Mouse (Mus musculus): Measurements from ENCODE around the gene Orai3. TPM values are rescaled to one million over a fixed set of nuclear protein-coding genes. Genes with fewer than 3 reads are reported as not detected.

The Orai3 gene
- polyA plus RNA-seq, 1 experiment from 2014 or later, result 4.6 TPM

DNA sequence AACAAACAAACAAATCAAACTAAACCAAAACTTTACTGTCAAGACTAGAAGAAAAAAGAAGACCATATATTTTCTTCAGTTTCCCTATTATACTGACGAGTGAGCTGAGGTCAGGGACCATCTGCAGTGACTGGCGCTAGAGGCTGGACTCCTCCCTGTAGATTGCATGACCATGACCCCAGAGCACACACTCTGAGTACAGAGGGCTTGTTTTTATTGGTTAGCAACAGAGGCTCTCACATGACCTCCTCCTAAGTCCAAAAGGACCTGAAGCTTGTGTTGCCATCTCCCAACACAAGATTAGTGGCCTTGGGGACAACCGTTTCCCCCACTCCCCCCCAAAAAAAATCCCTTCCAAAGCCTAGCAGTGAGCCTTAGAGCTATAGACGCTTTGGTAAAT, 44.2 kb downstream of the Orai3 start:
- Histone ChIP-seq H3K4me1 (ENCODE audit: control insufficient read depth, insufficient read depth, low read length) (no peaks in the 10 kb centered on the region), H3K9me3 (ENCODE audit: control insufficient read depth, low read length) (no peaks in the 10 kb centered on the region), H3K9ac (replicated peaks; ENCODE audit: low read depth, low read length) (no peak overlapping the region), H3K36me3 (ENCODE audit: control insufficient read depth, insufficient read depth, low read length) (peaks cover 15% of the 10 kb centered on the region), H3K27ac (ENCODE audit: low read depth, low read length) (no peak overlapping the region), H3K4me2 (ENCODE audit: low read depth, low read length) (no peak overlapping the region), H3K4me3 (ENCODE audit: low read depth, low read length) (no peak overlapping the region), H3K27me3 (ENCODE audit: control insufficient read depth, insufficient read depth, low read length) (no peaks in the 10 kb centered on the region)
- WGBS, result 82% methylated on average over 4 of the region's 4 CpGs
- no peak for ATAC-seq (ENCODE audit: low read depth)

DNA sequence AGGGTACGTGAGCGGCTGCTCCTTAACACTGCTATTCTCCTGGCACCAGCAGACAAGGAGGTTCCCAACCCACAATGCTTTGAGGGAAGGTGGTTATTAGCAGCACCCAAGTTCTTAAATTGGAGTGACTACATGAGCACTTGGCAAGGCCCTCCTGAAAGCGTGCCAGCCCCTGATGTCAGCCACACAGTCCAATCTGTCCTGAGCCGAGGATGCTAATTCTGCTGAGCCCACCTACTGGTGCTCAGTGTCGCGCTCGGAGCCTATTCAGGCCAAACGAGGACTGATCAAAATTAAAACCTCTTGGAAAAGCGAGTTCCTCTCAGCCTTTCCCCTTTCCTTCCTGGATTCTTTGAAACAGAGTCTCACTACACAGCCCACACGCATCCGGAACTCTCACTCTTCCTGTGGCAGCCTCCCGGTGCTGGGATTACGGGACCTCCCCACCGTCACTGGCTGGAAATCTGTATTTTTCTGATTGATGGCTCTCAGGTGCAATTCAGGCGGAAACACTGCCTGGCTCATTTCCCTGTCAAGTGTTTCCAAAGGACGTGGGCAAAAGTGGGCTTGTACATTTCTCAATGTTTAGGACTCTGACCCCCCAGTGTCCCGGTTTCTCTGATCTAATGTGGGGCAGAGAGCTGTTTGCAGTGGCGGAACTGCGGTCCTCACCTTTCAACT, 44.8 kb downstream of the Orai3 start:
- Histone ChIP-seq H3K9ac (replicated peaks; ENCODE audit: low read depth, low read length) (no peak overlapping the region), H3K27me3 (ENCODE audit: control insufficient read depth, insufficient read depth, low read length) (no peaks in the 10 kb centered on the region), H3K4me3 (ENCODE audit: low read depth, low read length) (no peak overlapping the region), H3K36me3 (ENCODE audit: control insufficient read depth, insufficient read depth, low read length) (peaks cover 15% of the 10 kb centered on the region), H3K4me2 (ENCODE audit: low read depth, low read length) (no peak overlapping the region), H3K27ac (ENCODE audit: low read depth, low read length) (no peak overlapping the region), H3K9me3 (ENCODE audit: control insufficient read depth, low read length) (no peaks in the 10 kb centered on the region), H3K4me1 (ENCODE audit: control insufficient read depth, insufficient read depth, low read length) (no peaks in the 10 kb centered on the region)
- WGBS, result 84% methylated on average over 19 of the region's 19 CpGs
- ATAC-seq (ENCODE audit: low read depth), result no peak

DNA sequence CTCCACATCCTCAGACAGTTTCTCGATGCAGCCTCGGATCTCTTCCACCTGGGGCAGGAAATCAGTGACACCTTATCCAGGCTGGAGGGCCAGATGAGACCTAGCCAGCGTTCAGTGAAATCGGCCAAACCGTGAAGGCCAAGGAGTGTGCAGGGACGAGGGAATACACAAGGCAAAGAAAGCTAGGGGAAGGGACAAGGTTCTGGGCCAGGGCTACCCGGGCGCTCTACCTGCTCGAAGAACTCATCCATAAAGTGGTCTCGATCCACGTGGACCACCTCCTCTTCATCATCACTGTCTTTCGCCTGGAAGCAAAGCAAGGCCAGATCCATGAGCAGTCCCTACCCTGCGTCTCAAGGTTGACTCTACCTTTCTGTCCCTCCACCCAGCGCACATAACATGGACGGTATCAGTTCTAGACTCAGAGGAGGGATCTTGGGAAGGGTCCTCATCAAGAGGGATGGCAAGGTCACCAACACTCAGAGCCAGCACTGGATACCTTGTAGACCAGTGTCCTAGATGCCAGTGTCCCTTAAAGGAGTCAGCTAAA, 45.6 kb downstream of the Orai3 start:
- no peak for ATAC-seq (ENCODE audit: low read depth)
- WGBS, result 92% methylated on average over 15 of the region's 15 CpGs

DNA sequence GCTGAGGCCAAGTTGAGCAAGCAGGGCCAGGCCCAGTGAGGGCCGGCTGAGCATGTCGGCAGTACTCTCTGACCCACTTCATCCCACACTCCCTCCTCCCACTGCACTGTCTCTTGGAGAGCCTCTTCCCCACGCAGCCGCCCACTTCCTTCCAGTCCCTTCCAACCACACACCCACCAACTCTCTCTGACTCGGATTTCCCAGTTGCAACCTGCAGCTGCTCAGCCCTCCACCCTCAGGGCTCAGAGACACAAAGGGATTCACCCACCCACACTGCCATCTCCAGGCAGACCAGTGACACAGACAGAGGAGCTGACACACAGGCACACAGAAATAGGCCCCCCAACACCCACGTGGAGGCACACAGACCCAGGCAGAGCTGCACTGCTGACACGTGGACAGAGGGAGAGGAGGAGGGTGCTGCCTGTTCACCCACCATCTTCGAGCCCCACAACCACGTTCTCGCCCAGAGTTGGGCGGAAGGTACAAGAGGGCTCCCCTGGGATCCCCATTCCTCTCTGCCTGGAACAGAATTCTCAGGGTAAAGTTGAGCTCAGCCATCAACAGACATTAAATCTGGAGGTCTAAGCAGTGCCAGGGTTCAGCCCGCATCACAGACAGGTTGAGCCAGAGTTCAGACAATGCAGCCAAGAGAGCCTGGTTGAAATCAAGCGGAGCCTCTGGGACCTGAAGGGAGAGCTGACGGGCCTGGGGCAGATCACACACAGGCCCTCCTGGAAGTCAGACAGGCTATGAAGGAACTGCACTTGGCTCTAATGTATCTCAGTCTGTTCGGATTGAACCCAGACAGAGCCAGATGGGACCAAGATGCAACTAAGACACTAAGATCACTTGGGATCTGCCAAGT, 46.6 kb downstream of the Orai3 start:
- H3K27ac ChIP-seq (ENCODE audit: low read depth, low read length), result no peak overlapping the region
- no peak overlapping the region for H3K4me2 ChIP-seq (ENCODE audit: low read depth, low read length)
- WGBS, result 70% methylated on average over 15 of the region's 15 CpGs
- no peaks in the 10 kb centered on the region for H3K4me1 ChIP-seq (ENCODE audit: control insufficient read depth, insufficient read depth, low read length)
- H3K9ac ChIP-seq (replicated peaks; ENCODE audit: low read depth, low read length), result no peak overlapping the region
- H3K27me3 ChIP-seq (ENCODE audit: control insufficient read depth, insufficient read depth, low read length), result no peaks in the 10 kb centered on the region
- ATAC-seq (ENCODE audit: low read depth), result no peak
- H3K36me3 ChIP-seq (ENCODE audit: control insufficient read depth, insufficient read depth, low read length), result peaks cover 15% of the 10 kb centered on the region
- H3K4me3 ChIP-seq (ENCODE audit: low read depth, low read length), result no peak overlapping the region
- no peaks in the 10 kb centered on the region for H3K9me3 ChIP-seq (ENCODE audit: control insufficient read depth, low read length)

More for the DNA sequence above, 45.6 kb downstream of the Orai3 start:
- no peaks in the 10 kb centered on the region for H3K9me3 ChIP-seq (ENCODE audit: control insufficient read depth, low read length)
- no peak overlapping the region for H3K27ac ChIP-seq (ENCODE audit: low read depth, low read length)
- H3K9ac ChIP-seq (replicated peaks; ENCODE audit: low read depth, low read length), result no peak overlapping the region
- no peak overlapping the region for H3K4me3 ChIP-seq (ENCODE audit: low read depth, low read length)
- H3K27me3 ChIP-seq (ENCODE audit: control insufficient read depth, insufficient read depth, low read length), result no peaks in the 10 kb centered on the region
- peaks cover 15% of the 10 kb centered on the region for H3K36me3 ChIP-seq (ENCODE audit: control insufficient read depth, insufficient read depth, low read length)
- no peak overlapping the region for H3K4me2 ChIP-seq (ENCODE audit: low read depth, low read length)
- no peaks in the 10 kb centered on the region for H3K4me1 ChIP-seq (ENCODE audit: control insufficient read depth, insufficient read depth, low read length)

DNA sequence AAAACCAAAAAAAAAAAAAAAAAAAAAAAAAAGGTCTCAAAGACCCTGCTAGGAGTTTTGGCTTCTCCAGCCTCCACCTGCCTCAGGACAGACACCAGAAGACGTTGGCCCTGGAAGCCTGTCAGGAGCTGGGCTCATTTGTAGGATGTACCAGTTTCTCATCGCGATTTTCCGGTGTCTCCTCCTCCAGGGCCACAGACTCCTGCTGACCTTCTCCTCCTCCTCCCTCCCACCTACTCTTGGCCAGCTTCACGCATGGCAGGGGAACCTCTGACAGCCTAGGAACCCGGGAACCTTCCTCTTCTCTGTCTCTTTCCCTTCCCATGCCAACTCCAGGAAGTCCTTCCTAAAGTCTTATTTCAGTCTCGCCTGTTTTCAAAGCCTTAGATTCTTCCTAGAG, 47.4 kb downstream of the Orai3 start:
- H3K36me3 ChIP-seq (ENCODE audit: control insufficient read depth, insufficient read depth, low read length), result peaks cover 15% of the 10 kb centered on the region
- H3K4me1 ChIP-seq (ENCODE audit: control insufficient read depth, insufficient read depth, low read length), result no peaks in the 10 kb centered on the region
- WGBS, result 83% methylated on average over 7 of the region's 7 CpGs
- H3K9ac ChIP-seq (replicated peaks; ENCODE audit: low read depth, low read length), result no peak overlapping the region
- no peak overlapping the region for H3K4me2 ChIP-seq (ENCODE audit: low read depth, low read length)
- no peak for ATAC-seq (ENCODE audit: low read depth)
- H3K27ac ChIP-seq (ENCODE audit: low read depth, low read length), result no peak overlapping the region
- H3K4me3 ChIP-seq (ENCODE audit: low read depth, low read length), result no peak overlapping the region
- no peaks in the 10 kb centered on the region for H3K27me3 ChIP-seq (ENCODE audit: control insufficient read depth, insufficient read depth, low read length)
- H3K9me3 ChIP-seq (ENCODE audit: control insufficient read depth, low read length), result no peaks in the 10 kb centered on the region

DNA sequence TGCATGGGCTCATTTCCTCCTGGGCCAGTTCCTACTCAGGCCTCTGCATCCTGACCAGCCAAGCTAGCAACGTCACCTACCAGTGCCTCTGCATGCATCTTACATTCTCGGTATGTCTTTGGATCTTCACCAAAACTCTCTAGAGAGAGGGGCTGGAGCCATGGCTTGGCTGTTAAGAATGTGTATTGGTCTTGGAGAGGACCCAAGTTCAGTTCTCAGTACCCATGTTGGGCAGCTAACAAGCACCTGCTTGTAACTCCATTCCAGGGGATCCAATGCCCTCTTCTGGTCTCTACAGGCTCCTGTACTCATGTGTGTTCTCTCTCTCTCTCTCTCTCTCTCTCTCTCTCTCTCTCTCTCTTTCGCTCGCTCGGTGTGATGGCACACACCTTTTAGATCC, 48.2 kb downstream of the Orai3 start:
- ATAC-seq (ENCODE audit: low read depth), result no peak
- Histone ChIP-seq H3K4me2 (ENCODE audit: low read depth, low read length) (no peak overlapping the region), H3K27me3 (ENCODE audit: control insufficient read depth, insufficient read depth, low read length) (no peaks in the 10 kb centered on the region), H3K36me3 (ENCODE audit: control insufficient read depth, insufficient read depth, low read length) (peaks cover 15% of the 10 kb centered on the region), H3K4me3 (ENCODE audit: low read depth, low read length) (no peak overlapping the region), H3K9ac (replicated peaks; ENCODE audit: low read depth, low read length) (no peak overlapping the region), H3K27ac (ENCODE audit: low read depth, low read length) (no peak overlapping the region), H3K4me1 (ENCODE audit: control insufficient read depth, insufficient read depth, low read length) (peaks cover under 1% of the 10 kb centered on the region), H3K9me3 (ENCODE audit: control insufficient read depth, low read length) (no peaks in the 10 kb centered on the region)
- WGBS, result 94% methylated on average over 5 of the region's 5 CpGs

DNA sequence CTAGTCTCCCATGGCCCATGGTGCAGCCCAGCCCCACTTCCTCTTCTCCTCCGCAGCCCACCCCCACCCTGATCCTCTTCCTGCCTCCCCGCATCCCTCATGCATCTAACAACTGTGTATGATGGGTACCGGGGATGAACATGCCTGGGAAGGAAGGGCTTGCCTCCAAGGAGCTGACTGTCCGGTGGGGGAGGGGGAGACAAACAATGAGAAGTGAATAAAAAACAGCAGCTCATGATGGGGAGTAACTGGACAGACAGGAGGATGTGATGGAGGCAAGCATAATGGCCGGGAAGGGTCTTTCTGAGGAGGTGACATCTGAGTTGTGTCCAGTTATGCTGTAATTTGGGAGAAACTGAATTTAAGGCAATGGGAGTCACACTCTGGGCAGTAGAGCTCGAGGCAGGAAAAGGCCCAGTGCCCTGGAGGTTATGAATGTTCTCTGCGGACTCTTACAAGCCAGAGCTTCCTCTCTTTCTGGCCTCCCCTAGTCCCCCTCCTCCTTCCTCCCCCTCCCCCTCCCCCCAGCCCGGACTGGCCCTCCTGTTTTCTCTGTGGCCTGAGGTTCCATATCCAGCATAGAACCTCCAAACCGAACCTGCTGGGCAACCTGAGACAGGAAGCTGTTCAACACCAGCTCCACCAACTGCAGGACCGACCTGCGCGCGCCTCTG, 51.4 kb downstream of the Orai3 start:
- Histone ChIP-seq H3K9ac (replicated peaks; ENCODE audit: low read depth, low read length) (no peak overlapping the region), H3K4me1 (ENCODE audit: control insufficient read depth, insufficient read depth, low read length) (peaks cover 14% of the 10 kb centered on the region), H3K36me3 (ENCODE audit: control insufficient read depth, insufficient read depth, low read length) (no peaks in the 10 kb centered on the region), H3K27ac (ENCODE audit: low read depth, low read length) (no peak overlapping the region), H3K9me3 (ENCODE audit: control insufficient read depth, low read length) (no peaks in the 10 kb centered on the region), H3K4me2 (ENCODE audit: low read depth, low read length) (no peak overlapping the region), H3K27me3 (ENCODE audit: control insufficient read depth, insufficient read depth, low read length) (no peaks in the 10 kb centered on the region), H3K4me3 (ENCODE audit: low read depth, low read length) (no peak overlapping the region)
- ATAC-seq (ENCODE audit: low read depth), result no peak
- WGBS, result 75% methylated on average over 13 of the region's 13 CpGs

DNA sequence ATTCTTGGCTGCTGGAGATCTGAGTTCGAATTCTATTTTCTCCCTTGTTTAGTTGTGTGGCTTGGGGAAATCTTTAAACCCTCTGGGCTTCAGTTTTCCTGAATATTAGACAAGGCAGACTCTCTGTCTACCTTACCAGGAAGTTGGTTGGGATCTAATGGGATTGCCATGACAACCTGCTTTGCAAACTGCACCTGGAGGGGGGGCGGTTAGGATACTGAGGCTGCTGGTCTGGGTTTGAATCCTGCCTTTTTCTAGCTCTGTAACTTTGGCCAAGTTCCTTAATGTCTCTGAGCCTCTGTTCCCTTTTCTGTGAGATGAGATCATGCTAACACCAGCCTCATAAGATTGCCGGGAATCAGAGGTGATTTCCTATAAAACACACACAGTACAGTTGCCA, 52.9 kb downstream of the Orai3 start:
- no peak overlapping the region for H3K4me2 ChIP-seq (ENCODE audit: low read depth, low read length)
- H3K4me1 ChIP-seq (ENCODE audit: control insufficient read depth, insufficient read depth, low read length), result peaks cover 14% of the 10 kb centered on the region
- no peak overlapping the region for H3K27ac ChIP-seq (ENCODE audit: low read depth, low read length)
- no peak overlapping the region for H3K9ac ChIP-seq (replicated peaks; ENCODE audit: low read depth, low read length)
- no peaks in the 10 kb centered on the region for H3K9me3 ChIP-seq (ENCODE audit: control insufficient read depth, low read length)
- no peak overlapping the region for H3K4me3 ChIP-seq (ENCODE audit: low read depth, low read length)
- no peak for ATAC-seq (ENCODE audit: low read depth)
- WGBS, result 89% methylated on average over 3 of the region's 3 CpGs
- H3K27me3 ChIP-seq (ENCODE audit: control insufficient read depth, insufficient read depth, low read length), result no peaks in the 10 kb centered on the region
- H3K36me3 ChIP-seq (ENCODE audit: control insufficient read depth, insufficient read depth, low read length), result no peaks in the 10 kb centered on the region
